Mouse (Mus musculus) brain, embryonic 14.5 days (tissue): ENCODE measurements at regions not wholly inside any gene's neighbourhood (a gene's known extent, or its start where the extent isn't known, plus 50 kb on each side); places are given as distances from the start of the nearest gene placed in this dataset.

ENCODE experiments used
- CTCF ChIP-seq: fragments of 200-500 bp; IDR thresholded peaks from 2 replicates; pipeline ENCODE4 v1.5.1; 2012; ENCODE audit warnings: inconsistent platforms, mild to moderate bottlenecking, moderate library complexity, borderline replicate concordance; ENCODE audit not compliant: insufficient read depth, insufficient read length; ENCODE audit errors: extremely low read depth
- POLR2A ChIP-seq: fragments of 200-500 bp; IDR thresholded peaks from 2 replicates; pipeline ENCODE4 v1.6.1; 2012; ENCODE audit warnings: mild to moderate bottlenecking, inconsistent platforms, borderline replicate concordance; ENCODE audit not compliant: poor library complexity, insufficient read depth, insufficient read length, severe bottlenecking; ENCODE audit errors: extremely low read depth

GRCm38 (mm10) chr3:38360974-38361373 is 123.7 kb downstream of the Ankrd50 start:
- TF ChIP-seq CTCF (no peak), POLR2A (no peak)
